Mouse (Mus musculus) G1E-ER4 (cell line): ENCODE data around the gene Vmn1r120. TPM values are rescaled to one million over a fixed set of nuclear protein-coding genes. Genes with fewer than 3 reads are reported as not detected.
"Not testable (repeated sequence)": the region's sequence is repeated elsewhere in the genome, so short reads cannot be mapped to it uniquely, and the experiment has no call there.

ENCODE experiments used
- GATA1 ChIP-seq: IDR thresholded peaks from one replicate; pipeline ENCODE4 v1.8.0; 2012; ENCODE audit warnings: low read length, inconsistent platforms
- polyA plus RNA-seq: library from polyadenylated mRNA; stranded (reverse); fragments of >175 nt; gene quantifications from 2 replicates; pipeline ENCODE4 v1.2.3, GENCODE M21; 2012

Gene Vmn1r120
- polyA plus RNA-seq, result not detected in 2 replicates

- not testable (repeated sequence) for TF ChIP-seq GATA1
These were observed at the start of gene Vmn1r120 for GRCm38 (mm10) chr7:21053684-21054083. TSS of gene Vmn1r120 (minus strand) at chr7:21053784.

DNA sequence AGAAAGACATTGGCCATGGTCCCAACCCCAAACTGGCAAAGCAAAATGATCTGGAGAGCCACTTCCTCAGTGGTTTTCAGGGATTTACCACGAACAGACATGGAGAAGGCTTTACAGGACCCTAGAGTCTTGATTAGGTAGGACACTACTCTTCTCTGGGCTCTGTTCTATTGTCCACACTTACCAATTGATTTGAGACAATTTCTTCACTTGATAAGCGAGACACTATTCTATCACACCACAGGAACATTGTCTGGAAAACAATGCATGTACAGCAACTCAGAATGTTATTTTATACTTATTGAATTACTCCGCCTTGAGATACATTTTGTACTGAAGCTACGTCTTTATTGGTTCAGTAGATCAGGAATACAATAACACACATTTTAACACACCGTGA, 44.8 kb upstream of the Vmn1r120 start, which contains the start of gene Vmn1r121:
Gene Vmn1r121 (minus strand): TSS at position 101 of the 400 bp plus-strand sequence.
- not testable (repeated sequence) for TF ChIP-seq GATA1

- not testable (repeated sequence) for TF ChIP-seq GATA1
These were observed 41.2 kb downstream of the Vmn1r120 start, which contains the start of gene Vmn1r119 for GRCm38 (mm10) chr7:21012355-21012754. TSS of gene Vmn1r119 (minus strand) at chr7:21012455.

Other genes starting within 250 kb of the Vmn1r120 start
- gene Vmn1r114, start 241.6 kb downstream of the Vmn1r120 start, polyA plus RNA-seq, result not detected in 2 replicates
- not detected in 2 replicates for gene Vmn1r115, start 208.8 kb downstream of the Vmn1r120 start, polyA plus RNA-seq
- not detected in 2 replicates for gene Vmn1r116, start 181.5 kb downstream of the Vmn1r120 start, polyA plus RNA-seq
- gene Vmn1r117, start 169.7 kb downstream of the Vmn1r120 start, polyA plus RNA-seq, result not detected in 2 replicates
- gene Vmn1r118, start 141.4 kb downstream of the Vmn1r120 start, polyA plus RNA-seq, result not detected in 2 replicates
- gene Vmn1r119, start 41.3 kb downstream of the Vmn1r120 start, polyA plus RNA-seq, result not detected in 2 replicates
- gene Vmn1r121, start 44.7 kb upstream of the Vmn1r120 start, polyA plus RNA-seq, result not detected in 2 replicates
- gene Vmn1r122, start 80.3 kb upstream of the Vmn1r120 start, polyA plus RNA-seq, result not detected in 2 replicates
- not detected in 2 replicates for gene Vmn1r123, start 108.4 kb upstream of the Vmn1r120 start, polyA plus RNA-seq
- not detected in 2 replicates for gene Gm5157, start 136.6 kb upstream of the Vmn1r120 start, polyA plus RNA-seq
- gene Vmn1r124, start 206.8 kb upstream of the Vmn1r120 start, polyA plus RNA-seq, result not detected in 2 replicates
- not detected in 2 replicates for gene Vmn1r125, start 218.4 kb upstream of the Vmn1r120 start, polyA plus RNA-seq
- not detected in 2 replicates for gene Vmn1r126, start 247.7 kb upstream of the Vmn1r120 start, polyA plus RNA-seq